Mouse (Mus musculus): ENCODE results near the gene Tmem121. TPM values are rescaled to one million over a fixed set of nuclear protein-coding genes. Genes with fewer than 3 reads are reported as not detected.

The Tmem121 gene
- polyA plus RNA-seq, 1 experiment from 2014 or later: 9.0 TPM

GRCm38 (mm10) chr12:113143164-113143563 lies 42.6 kb upstream of the Tmem121 start:
- Histone ChIP-seq H3K36me3 (peaks cover 18% of the 10 kb centered on the region), H3K4me1 (peaks cover 66% of the 10 kb centered on the region), H3K27me3 (no peaks in the 10 kb centered on the region), H3K4me3 (peak overlapping the region; percentile 62), H3K9me3 (no peaks in the 10 kb centered on the region), H3K9ac (peak overlapping the region; percentile 35), H3K27ac (peak overlapping the region; percentile 94), H3K4me2 (peak overlapping the region; percentile 83)
- 41% methylated on average over 7 of the region's 7 CpGs for WGBS
- ATAC-seq (ENCODE audit: borderline replicate concordance, extremely low read depth, low FRiP score, low TSS enrichment): no peak

GRCm38 (mm10) chr12:113144001-113144756 lies 41.6 kb upstream of the Tmem121 start:
- Histone ChIP-seq H3K27me3 (no peaks in the 10 kb centered on the region), H3K9ac (no peak overlapping the region), H3K9me3 (no peaks in the 10 kb centered on the region), H3K4me2 (no peak overlapping the region), H3K4me3 (no peak overlapping the region), H3K36me3 (peaks cover 17% of the 10 kb centered on the region), H3K27ac (no peak overlapping the region), H3K4me1 (peaks cover 64% of the 10 kb centered on the region)
- ATAC-seq (ENCODE audit: borderline replicate concordance, extremely low read depth, low FRiP score, low TSS enrichment): no peak
- WGBS: 75% methylated on average over 20 of the region's 20 CpGs

GRCm38 (mm10) chr12:113144886-113145285 lies 40.8 kb upstream of the Tmem121 start:
- 88% methylated on average over 16 of the region's 16 CpGs for WGBS
- Histone ChIP-seq H3K4me3 (no peak overlapping the region), H3K9ac (no peak overlapping the region), H3K4me1 (peaks cover 62% of the 10 kb centered on the region), H3K27me3 (no peaks in the 10 kb centered on the region), H3K4me2 (no peak overlapping the region), H3K36me3 (peaks cover 17% of the 10 kb centered on the region), H3K27ac (no peak overlapping the region), H3K9me3 (no peaks in the 10 kb centered on the region)
- no peak for ATAC-seq (ENCODE audit: borderline replicate concordance, extremely low read depth, low FRiP score, low TSS enrichment)

GRCm38 (mm10) chr12:113145591-113145990 lies 40.1 kb upstream of the Tmem121 start:
- Histone ChIP-seq H3K4me3 (no peak overlapping the region), H3K4me2 (no peak overlapping the region), H3K27ac (no peak overlapping the region), H3K27me3 (peaks cover under 1% of the 10 kb centered on the region; the same call in 1 of the 2 replicates), H3K9ac (no peak overlapping the region), H3K36me3 (peaks cover 17% of the 10 kb centered on the region), H3K9me3 (no peaks in the 10 kb centered on the region), H3K4me1 (peaks cover 56% of the 10 kb centered on the region)
- WGBS: 85% methylated on average over 5 of the region's 5 CpGs
- no peak for ATAC-seq (ENCODE audit: borderline replicate concordance, extremely low read depth, low FRiP score, low TSS enrichment)

- Histone ChIP-seq H3K27me3 (peaks cover 6% of the 10 kb centered on the region; the same call in 1 of the 2 replicates), H3K27ac (peak within 1 kb of the TSS; percentile 56), H3K4me3 (peak within 1 kb of the TSS; percentile 16), H3K4me2 (peak within 1 kb of the TSS; percentile 53), H3K4me1 (peaks cover 52% of the 10 kb centered on the region), H3K9me3 (no peaks in the 10 kb centered on the region), H3K36me3 (peaks cover 17% of the 10 kb centered on the region), H3K9ac (peak within 1 kb of the TSS; percentile 12; the same call in 1 of the 2 replicates)
- 11% methylated on average over 45 of the region's 45 CpGs for WGBS
- ATAC-seq (ENCODE audit: borderline replicate concordance, extremely low read depth, low FRiP score, low TSS enrichment): no peak
Measured at GRCm38 (mm10) chr12:113146112-113147057, 39.3 kb upstream of the Tmem121 start, which contains the start of gene Crip1. Gene Crip1 (plus strand): TSS chr12:113146316.

GRCm38 (mm10) chr12:113147481-113147880 lies 38.2 kb upstream of the Tmem121 start:
- 82% methylated on average over 8 of the region's 8 CpGs for WGBS
- ATAC-seq (ENCODE audit: borderline replicate concordance, extremely low read depth, low FRiP score, low TSS enrichment): no peak
- Histone ChIP-seq H3K4me3 (no peak overlapping the region), H3K4me2 (no peak overlapping the region), H3K9ac (no peak overlapping the region), H3K27ac (no peak overlapping the region), H3K27me3 (peaks cover 6% of the 10 kb centered on the region; the same call in 1 of the 2 replicates), H3K36me3 (peaks cover 17% of the 10 kb centered on the region), H3K4me1 (peaks cover 51% of the 10 kb centered on the region), H3K9me3 (no peaks in the 10 kb centered on the region)

GRCm38 (mm10) chr12:113148381-113149035 lies 37.2 kb upstream of the Tmem121 start:
- WGBS: 38% methylated on average over 16 of the region's 16 CpGs
- Histone ChIP-seq H3K36me3 (peaks cover 17% of the 10 kb centered on the region), H3K27me3 (peaks cover 6% of the 10 kb centered on the region; the same call in 1 of the 2 replicates), H3K9me3 (no peaks in the 10 kb centered on the region), H3K9ac (no peak overlapping the region), H3K27ac (no peak overlapping the region), H3K4me1 (peaks cover 42% of the 10 kb centered on the region), H3K4me2 (no peak overlapping the region), H3K4me3 (no peak overlapping the region)
- no peak for ATAC-seq (ENCODE audit: borderline replicate concordance, extremely low read depth, low FRiP score, low TSS enrichment)

GRCm38 (mm10) chr12:113149341-113149740 lies 36.4 kb upstream of the Tmem121 start:
- Histone ChIP-seq H3K9me3 (no peaks in the 10 kb centered on the region), H3K9ac (no peak overlapping the region), H3K27ac (no peak overlapping the region), H3K36me3 (peaks cover 9% of the 10 kb centered on the region), H3K4me3 (no peak overlapping the region), H3K4me2 (no peak overlapping the region), H3K27me3 (peaks cover 6% of the 10 kb centered on the region; the same call in 1 of the 2 replicates), H3K4me1 (peaks cover 42% of the 10 kb centered on the region)
- 63% methylated on average over 4 of the region's 4 CpGs for WGBS
- no peak for ATAC-seq (ENCODE audit: borderline replicate concordance, extremely low read depth, low FRiP score, low TSS enrichment)

- Histone ChIP-seq H3K9ac (no peak overlapping the region), H3K4me3 (no peak overlapping the region), H3K27ac (no peak overlapping the region), H3K36me3 (peaks cover 4% of the 10 kb centered on the region), H3K4me2 (no peak overlapping the region), H3K4me1 (peaks cover 48% of the 10 kb centered on the region), H3K27me3 (peaks cover 6% of the 10 kb centered on the region; the same call in 1 of the 2 replicates), H3K9me3 (no peaks in the 10 kb centered on the region)
- WGBS: 53% methylated on average over 3 of the region's 3 CpGs
- no peak for ATAC-seq (ENCODE audit: borderline replicate concordance, extremely low read depth, low FRiP score, low TSS enrichment)
Measured at GRCm38 (mm10) chr12:113149896-113150295, 35.8 kb upstream of the Tmem121 start.

GRCm38 (mm10) chr12:113150591-113150990 lies 35.1 kb upstream of the Tmem121 start:
- peaks cover 6% of the 10 kb centered on the region; the same call in 1 of the 2 replicates for H3K27me3 ChIP-seq
- H3K4me2 ChIP-seq: no peak overlapping the region
- H3K9ac ChIP-seq: no peak overlapping the region
- no peaks in the 10 kb centered on the region for H3K9me3 ChIP-seq
- H3K36me3 ChIP-seq: no peaks in the 10 kb centered on the region
- no peak for ATAC-seq (ENCODE audit: borderline replicate concordance, extremely low read depth, low FRiP score, low TSS enrichment)
- no peak overlapping the region for H3K4me3 ChIP-seq
- H3K27ac ChIP-seq: no peak overlapping the region
- H3K4me1 ChIP-seq: peaks cover 53% of the 10 kb centered on the region
- WGBS: 76% methylated on average over 4 of the region's 4 CpGs

- Histone ChIP-seq H3K4me3 (peak overlapping the region; percentile 52; the same call in 1 of the 2 replicates), H3K36me3 (no peaks in the 10 kb centered on the region), H3K4me1 (peaks cover 52% of the 10 kb centered on the region), H3K27me3 (peaks cover 6% of the 10 kb centered on the region; the same call in 1 of the 2 replicates), H3K9ac (0 out of 2 replicates have a peak overlapping the region, but pooled peaks have one; percentile 49), H3K27ac (no peak overlapping the region), H3K9me3 (no peaks in the 10 kb centered on the region), H3K4me2 (peak overlapping the region; percentile 81)
- ATAC-seq (ENCODE audit: borderline replicate concordance, extremely low read depth, low FRiP score, low TSS enrichment): no peak
- 58% methylated on average over 8 of the region's 8 CpGs for WGBS
Measured at GRCm38 (mm10) chr12:113151046-113151445, 34.7 kb upstream of the Tmem121 start.
